Mouse (Mus musculus): ENCODE results near the gene Gm10945. TPM values are rescaled to one million over a fixed set of nuclear protein-coding genes. Genes with fewer than 3 reads are reported as not detected.
A peak's percentile ranks its signal among the peaks of the same experiment; 100 is the strongest.

Gm10945 gene
- polyA plus RNA-seq (2014; fragmentation: Nextera tagmentation; extraction: Ambion mirVana), result not detected in 2 replicates

- H3K9me3 ChIP-seq (ENCODE audit: control insufficient read depth, low read length), result no peaks in the 10 kb centered on the region
- WGBS, result 87% methylated on average over 2 of the region's 2 CpGs
- no peaks in the 10 kb centered on the region for H3K36me3 ChIP-seq (ENCODE audit: control insufficient read depth, insufficient read depth, low read length)
- DNase-seq (ENCODE audit: low spot score) (no peak), ATAC-seq (ENCODE audit: low read depth) (no peak)
- H3K4me3 ChIP-seq (ENCODE audit: low read depth, low read length), result no peak within 1 kb of the TSS
- no peak within 1 kb of the TSS for H3K27ac ChIP-seq (replicated peaks; ENCODE audit: low read depth, low read length)
- H3K9ac ChIP-seq (ENCODE audit: low read depth, low read length), result no peak within 1 kb of the TSS
- H3K4me2 ChIP-seq (ENCODE audit: low read depth, low read length), result no peak within 1 kb of the TSS
- no peaks in the 10 kb centered on the region for H3K27me3 ChIP-seq (replicated peaks; ENCODE audit: control insufficient read depth, insufficient read depth, low read length)
- H3K4me1 ChIP-seq (ENCODE audit: control insufficient read depth, insufficient read depth, low read length), result no peaks in the 10 kb centered on the region
These were observed at the start of gene Gm10945 for GRCm38 (mm10) chr10:6761287-6761811. Gene Gm10945, minus strand, starts transcription at chr10:6761761.

GRCm38 (mm10) chr10:6790226-6790625 is 28.7 kb upstream of the Gm10945 start:
- H3K9ac ChIP-seq (ENCODE audit: low read depth, low read length), result no peak overlapping the region
- H3K9me3 ChIP-seq (ENCODE audit: control insufficient read depth, low read length), result no peaks in the 10 kb centered on the region
- no peaks in the 10 kb centered on the region for H3K36me3 ChIP-seq (ENCODE audit: control insufficient read depth, insufficient read depth, low read length)
- no peak for ATAC-seq (ENCODE audit: low read depth)
- no peak overlapping the region for H3K4me3 ChIP-seq (ENCODE audit: low read depth, low read length)
- no peak for DNase-seq (ENCODE audit: low spot score)
- no peak overlapping the region for H3K27ac ChIP-seq (replicated peaks; ENCODE audit: low read depth, low read length)
- H3K27me3 ChIP-seq (replicated peaks; ENCODE audit: control insufficient read depth, insufficient read depth, low read length), result no peaks in the 10 kb centered on the region
- no peaks in the 10 kb centered on the region for H3K4me1 ChIP-seq (ENCODE audit: control insufficient read depth, insufficient read depth, low read length)
- H3K4me2 ChIP-seq (ENCODE audit: low read depth, low read length), result no peak overlapping the region

- DNase-seq (ENCODE audit: low spot score) (peak; percentile 70), ATAC-seq (ENCODE audit: low read depth) (peak; percentile 76)
- WGBS, result 5% methylated on average over 24 of the region's 25 CpGs
These were observed 27.1 kb upstream of the Gm10945 start for GRCm38 (mm10) chr10:6788517-6789237.

GRCm38 (mm10) chr10:6758206-6758605 is 3.4 kb downstream of the Gm10945 start, which contains the start of gene Oprm1:
Gene Oprm1, plus strand, starts transcription at chr10:6758506.
- 88% methylated on average over 3 of the region's 3 CpGs for WGBS
- H3K4me1 ChIP-seq (ENCODE audit: control insufficient read depth, insufficient read depth, low read length), result no peaks in the 10 kb centered on the region
- no peak for ATAC-seq (ENCODE audit: low read depth)
- H3K9me3 ChIP-seq (ENCODE audit: control insufficient read depth, low read length), result no peaks in the 10 kb centered on the region
- no peak within 1 kb of the TSS for H3K9ac ChIP-seq (ENCODE audit: low read depth, low read length)
- H3K4me3 ChIP-seq (ENCODE audit: low read depth, low read length), result no peak within 1 kb of the TSS
- H3K27ac ChIP-seq (replicated peaks; ENCODE audit: low read depth, low read length), result no peak within 1 kb of the TSS
- no peaks in the 10 kb centered on the region for H3K27me3 ChIP-seq (replicated peaks; ENCODE audit: control insufficient read depth, insufficient read depth, low read length)
- no peaks in the 10 kb centered on the region for H3K36me3 ChIP-seq (ENCODE audit: control insufficient read depth, insufficient read depth, low read length)
- H3K4me2 ChIP-seq (ENCODE audit: low read depth, low read length), result no peak within 1 kb of the TSS
- DNase-seq (ENCODE audit: low spot score), result no peak

More at GRCm38 (mm10) chr10:6788517-6789237, 27.1 kb upstream of the Gm10945 start:
- H3K27me3 ChIP-seq (replicated peaks; ENCODE audit: control insufficient read depth, insufficient read depth, low read length), result no peaks in the 10 kb centered on the region
- H3K4me2 ChIP-seq (ENCODE audit: low read depth, low read length), result no peak overlapping the region
- no peaks in the 10 kb centered on the region for H3K9me3 ChIP-seq (ENCODE audit: control insufficient read depth, low read length)
- no peak overlapping the region for H3K4me3 ChIP-seq (ENCODE audit: low read depth, low read length)
- no peaks in the 10 kb centered on the region for H3K4me1 ChIP-seq (ENCODE audit: control insufficient read depth, insufficient read depth, low read length)
- H3K27ac ChIP-seq (replicated peaks; ENCODE audit: low read depth, low read length), result no peak overlapping the region
- H3K9ac ChIP-seq (ENCODE audit: low read depth, low read length), result no peak overlapping the region
- H3K36me3 ChIP-seq (ENCODE audit: control insufficient read depth, insufficient read depth, low read length), result no peaks in the 10 kb centered on the region

GRCm38 (mm10) chr10:6753375-6753774 is 8.2 kb downstream of the Gm10945 start:
- ATAC-seq (ENCODE audit: low read depth), result no peak
- Histone ChIP-seq H3K36me3 (ENCODE audit: control insufficient read depth, insufficient read depth, low read length) (no peaks in the 10 kb centered on the region), H3K27me3 (replicated peaks; ENCODE audit: control insufficient read depth, insufficient read depth, low read length) (no peaks in the 10 kb centered on the region), H3K9me3 (ENCODE audit: control insufficient read depth, low read length) (no peaks in the 10 kb centered on the region), H3K27ac (replicated peaks; ENCODE audit: low read depth, low read length) (no peak overlapping the region), H3K4me2 (ENCODE audit: low read depth, low read length) (no peak overlapping the region), H3K4me3 (ENCODE audit: low read depth, low read length) (no peak overlapping the region), H3K9ac (ENCODE audit: low read depth, low read length) (no peak overlapping the region), H3K4me1 (ENCODE audit: control insufficient read depth, insufficient read depth, low read length) (no peaks in the 10 kb centered on the region)
- WGBS, result 89% methylated on average over 5 of the region's 5 CpGs
- no peak for DNase-seq (ENCODE audit: low spot score)

- no peak overlapping the region for H3K9ac ChIP-seq (ENCODE audit: low read depth, low read length)
- no peaks in the 10 kb centered on the region for H3K27me3 ChIP-seq (replicated peaks; ENCODE audit: control insufficient read depth, insufficient read depth, low read length)
- H3K4me2 ChIP-seq (ENCODE audit: low read depth, low read length), result no peak overlapping the region
- no peak for ATAC-seq (ENCODE audit: low read depth)
- no peak overlapping the region for H3K4me3 ChIP-seq (ENCODE audit: low read depth, low read length)
- WGBS, result 88% methylated on average over 3 of the region's 3 CpGs
- H3K4me1 ChIP-seq (ENCODE audit: control insufficient read depth, insufficient read depth, low read length), result no peaks in the 10 kb centered on the region
- no peak overlapping the region for H3K27ac ChIP-seq (replicated peaks; ENCODE audit: low read depth, low read length)
- DNase-seq (ENCODE audit: low spot score), result no peak
- peaks cover 3% of the 10 kb centered on the region; the same call in 1 of the 2 replicates for H3K9me3 ChIP-seq (ENCODE audit: control insufficient read depth, low read length)
- no peaks in the 10 kb centered on the region for H3K36me3 ChIP-seq (ENCODE audit: control insufficient read depth, insufficient read depth, low read length)
These were observed 33.1 kb downstream of the Gm10945 start for GRCm38 (mm10) chr10:6728469-6728868.

GRCm38 (mm10) chr10:6723765-6724164 is 37.8 kb downstream of the Gm10945 start:
- Histone ChIP-seq H3K27me3 (replicated peaks; ENCODE audit: control insufficient read depth, insufficient read depth, low read length) (no peaks in the 10 kb centered on the region), H3K4me3 (ENCODE audit: low read depth, low read length) (no peak overlapping the region), H3K36me3 (ENCODE audit: control insufficient read depth, insufficient read depth, low read length) (no peaks in the 10 kb centered on the region), H3K9me3 (ENCODE audit: control insufficient read depth, low read length) (peaks cover 3% of the 10 kb centered on the region; the same call in 1 of the 2 replicates), H3K9ac (ENCODE audit: low read depth, low read length) (no peak overlapping the region), H3K4me1 (ENCODE audit: control insufficient read depth, insufficient read depth, low read length) (no peaks in the 10 kb centered on the region), H3K4me2 (ENCODE audit: low read depth, low read length) (no peak overlapping the region), H3K27ac (replicated peaks; ENCODE audit: low read depth, low read length) (no peak overlapping the region)
- ATAC-seq (ENCODE audit: low read depth) (no peak), DNase-seq (ENCODE audit: low spot score) (peak; percentile 13)
- WGBS, result 56% methylated on average over 1 of the region's 1 CpGs

- 64% methylated on average over 4 of the region's 4 CpGs for WGBS
- H3K4me2 ChIP-seq (ENCODE audit: low read depth, low read length), result no peak overlapping the region
- no peaks in the 10 kb centered on the region for H3K9me3 ChIP-seq (ENCODE audit: control insufficient read depth, low read length)
- ATAC-seq (ENCODE audit: low read depth), result no peak
- no peaks in the 10 kb centered on the region; the same call in 1 of the 2 replicates for H3K27me3 ChIP-seq (replicated peaks; ENCODE audit: control insufficient read depth, insufficient read depth, low read length)
- DNase-seq (ENCODE audit: low spot score), result no peak
- no peak overlapping the region for H3K27ac ChIP-seq (replicated peaks; ENCODE audit: low read depth, low read length)
- no peak overlapping the region for H3K4me3 ChIP-seq (ENCODE audit: low read depth, low read length)
- H3K9ac ChIP-seq (ENCODE audit: low read depth, low read length), result no peak overlapping the region
- H3K4me1 ChIP-seq (ENCODE audit: control insufficient read depth, insufficient read depth, low read length), result no peaks in the 10 kb centered on the region
- no peaks in the 10 kb centered on the region for H3K36me3 ChIP-seq (ENCODE audit: control insufficient read depth, insufficient read depth, low read length)
These were observed 44.2 kb downstream of the Gm10945 start for GRCm38 (mm10) chr10:6717181-6717948.
